Mouse (Mus musculus) kidney, adult 2 months (tissue): Measurements from ENCODE around the gene Pcare. TPM values are rescaled to one million over a fixed set of nuclear protein-coding genes. Genes with fewer than 3 reads are reported as not detected.
"Not testable (repeated sequence)": the region's sequence is repeated elsewhere in the genome, so short reads cannot be mapped to it uniquely, and the experiment has no call there.

Experiments
- DNase-seq: peaks from one replicate; pipeline ENCODE4 v3.0.0; 2021
- H3K27ac ChIP-seq: fragments of 200-500 bp; 2 replicates; pipeline ENCODE4 v1.5.1; 2012; ENCODE audit warnings: low read depth, low read length, control low read depth, inconsistent platforms; ENCODE audit not compliant: insufficient read depth
- H3K27me3 ChIP-seq: fragments of 200-500 bp; replicated peaks from 2 replicates; pipeline ENCODE4 v1.6.1; 2012; ENCODE audit warnings: mild to moderate bottlenecking, moderate library complexity, low read length, inconsistent platforms; ENCODE audit not compliant: control insufficient read depth, insufficient read depth
- H3K36me3 ChIP-seq: fragments of 200-500 bp; 2 replicates; pipeline ENCODE4 v1.6.1; 2012; ENCODE audit warnings: mild to moderate bottlenecking, moderate library complexity, low read length, inconsistent platforms; ENCODE audit not compliant: control insufficient read depth, insufficient read depth
- H3K4me1 ChIP-seq: fragments of 200-500 bp; 2 replicates; pipeline ENCODE4 v1.6.1; 2011; ENCODE audit warnings: low read length; ENCODE audit not compliant: control insufficient read depth, insufficient read depth
- H3K4me3 ChIP-seq: fragments of 200-500 bp; 2 replicates; pipeline ENCODE4 v1.5.1; 2011; ENCODE audit warnings: mild to moderate bottlenecking, low read depth, low read length, control low read depth; ENCODE audit not compliant: insufficient read depth
- CTCF ChIP-seq: fragments of 200-500 bp; conservative IDR thresholded peaks from 2 replicates; pipeline ENCODE4 v1.5.1; 2011; ENCODE audit warnings: low read depth, mild to moderate bottlenecking, control low read depth, low read length, moderate library complexity, mixed read lengths; ENCODE audit not compliant: insufficient read depth, insufficient read length
- POLR2A ChIP-seq: fragments of 200-500 bp; IDR thresholded peaks from one replicate; pipeline ENCODE4 v1.6.1; 2011; ENCODE audit warnings: low read depth, low read length, control low read depth
- WGBS: fragments of 180-500 bp; shearing (Covaris S2); methylation state at CpG from one replicate; pipeline ENCODE4 v1.1.7; 2018; 5-methylcytosine and 5-hydroxymethylcytosine counted together
- polyA plus RNA-seq: library from polyadenylated mRNA; depleted of rRNA; stranded (reverse); fragments of >200 nt; gene quantifications from 2 replicates; pipeline ENCODE4 v1.2.3, GENCODE M21; 2012

Gene Pcare
- polyA plus RNA-seq, 1 experiment, result not detected

GRCm38 (mm10) chr17:71782242-71782698 is 29.6 kb upstream of the Pcare start:
- Histone ChIP-seq H3K36me3 (no peaks in the 10 kb centered on the region), H3K4me1 (no peaks in the 10 kb centered on the region), H3K27me3 (no peaks in the 10 kb centered on the region), H3K27ac (no peak overlapping the region), H3K4me3 (peak overlapping the region; percentile 51)
- TF ChIP-seq CTCF (no peak), POLR2A (no peak)
- 2% methylated on average over 29 of the region's 29 CpGs for WGBS
- no peak for DNase-seq

GRCm38 (mm10) chr17:71780945-71781344 is 28.3 kb upstream of the Pcare start:
- Histone ChIP-seq H3K36me3 (no peaks in the 10 kb centered on the region), H3K4me3 (no peak overlapping the region), H3K27me3 (no peaks in the 10 kb centered on the region), H3K4me1 (no peaks in the 10 kb centered on the region), H3K27ac (no peak overlapping the region)
- TF ChIP-seq CTCF (no peak), POLR2A (no peak)
- 80% methylated on average over 4 of the region's 4 CpGs for whole genome bisulfite sequencing
- DNase-seq, result no peak

GRCm38 (mm10) chr17:71780490-71780889 is 27.8 kb upstream of the Pcare start:
- Histone ChIP-seq H3K4me1 (no peaks in the 10 kb centered on the region), H3K27me3 (no peaks in the 10 kb centered on the region), H3K36me3 (no peaks in the 10 kb centered on the region), H3K4me3 (no peak overlapping the region), H3K27ac (no peak overlapping the region)
- 80% methylated on average over 2 of the region's 2 CpGs for WGBS
- TF ChIP-seq POLR2A (no peak), CTCF (no peak)
- no peak for DNase-seq

GRCm38 (mm10) chr17:71778696-71779095 is 26.0 kb upstream of the Pcare start:
- no peaks in the 10 kb centered on the region for H3K36me3 ChIP-seq
- DNase-seq, result no peak
- H3K4me1 ChIP-seq, result no peaks in the 10 kb centered on the region
- no peak for TF ChIP-seq POLR2A
- TF ChIP-seq CTCF, result no peak
- 81% methylated on average over 3 of the region's 3 CpGs for WGBS
- H3K27ac ChIP-seq, result no peak overlapping the region
- no peak overlapping the region for H3K4me3 ChIP-seq
- H3K27me3 ChIP-seq, result no peaks in the 10 kb centered on the region

- Histone ChIP-seq H3K4me3 (no peak overlapping the region), H3K36me3 (no peaks in the 10 kb centered on the region), H3K4me1 (no peaks in the 10 kb centered on the region), H3K27ac (no peak overlapping the region), H3K27me3 (no peaks in the 10 kb centered on the region)
- no peak for DNase-seq
- no peak for TF ChIP-seq CTCF
- TF ChIP-seq POLR2A, result no peak
- WGBS, result 74% methylated on average over 4 of the region's 4 CpGs
Observed at GRCm38 (mm10) chr17:71775279-71775678, 22.6 kb upstream of the Pcare start.

GRCm38 (mm10) chr17:71774173-71774572 is 21.5 kb upstream of the Pcare start:
- H3K36me3 ChIP-seq, result no peaks in the 10 kb centered on the region
- DNase-seq, result no peak
- no peaks in the 10 kb centered on the region for H3K4me1 ChIP-seq
- H3K4me3 ChIP-seq, result no peak overlapping the region
- no peaks in the 10 kb centered on the region for H3K27me3 ChIP-seq
- H3K27ac ChIP-seq, result no peak overlapping the region
- 59% methylated on average over 4 of the region's 4 CpGs for WGBS
- TF ChIP-seq POLR2A, result no peak
- no peak for TF ChIP-seq CTCF

- no peak overlapping the region for H3K4me3 ChIP-seq
- no peaks in the 10 kb centered on the region for H3K36me3 ChIP-seq
- 92% methylated on average over 3 of the region's 3 CpGs for WGBS
- no peak for DNase-seq
- no peak overlapping the region for H3K27ac ChIP-seq
- TF ChIP-seq POLR2A (no peak), CTCF (no peak)
- H3K4me1 ChIP-seq, result no peaks in the 10 kb centered on the region
- H3K27me3 ChIP-seq, result no peaks in the 10 kb centered on the region
Observed at GRCm38 (mm10) chr17:71770696-71771095, 18.0 kb upstream of the Pcare start.

- whole genome bisulfite sequencing, result 47% methylated on average over 6 of the region's 6 CpGs
- no peak for DNase-seq
- no peaks in the 10 kb centered on the region for H3K36me3 ChIP-seq
- no peak for TF ChIP-seq CTCF
- TF ChIP-seq POLR2A, result no peak
- no peaks in the 10 kb centered on the region for H3K4me1 ChIP-seq
- no peak overlapping the region for H3K27ac ChIP-seq
- no peaks in the 10 kb centered on the region for H3K27me3 ChIP-seq
- no peak overlapping the region for H3K4me3 ChIP-seq
Observed at GRCm38 (mm10) chr17:71769564-71769963, 16.9 kb upstream of the Pcare start.

- H3K27ac ChIP-seq, DNase-seq, H3K36me3 ChIP-seq, H3K4me1 ChIP-seq, H3K27me3 ChIP-seq, H3K4me3 ChIP-seq: not testable (repeated sequence)
- WGBS, result 77% methylated on average over 1 of the region's 1 CpGs
Observed at GRCm38 (mm10) chr17:71768173-71768572, 15.5 kb upstream of the Pcare start, which contains the start of gene Clip4. Gene Clip4, plus strand, starts transcription at chr17:71768473.
